Mouse (Mus musculus) C2C12 (cell line): Measurements from ENCODE around the gene Psmd11. TPM values are rescaled to one million over a fixed set of nuclear protein-coding genes. Genes with fewer than 3 reads are reported as not detected.

Source experiments
- H3K27me3 ChIP-seq: one replicate; pipeline ENCODE4 v1.6.1; 2011; ENCODE audit not compliant: control insufficient read depth, insufficient read depth, insufficient read length
- H3K36me3 ChIP-seq: one replicate; pipeline ENCODE4 v1.6.1; 2011; ENCODE audit not compliant: control insufficient read depth, insufficient read depth
- H3K4me3 ChIP-seq: one replicate; pipeline ENCODE4 v1.5.1; 2011; ENCODE audit warnings: mild to moderate bottlenecking, control low read depth; ENCODE audit not compliant: poor library complexity, insufficient read depth, severe bottlenecking
- H3K79me2 ChIP-seq: one replicate; pipeline ENCODE4 v1.6.1; 2011; ENCODE audit not compliant: control insufficient read depth, insufficient read depth
- H3K79me3 ChIP-seq: one replicate; pipeline ENCODE4 v1.6.1; 2011; ENCODE audit warnings: low read depth, control low read depth
- H3ac ChIP-seq: one replicate; pipeline ENCODE3; 2011; ENCODE audit warnings: low read depth; ENCODE audit not compliant: control insufficient read depth, insufficient read length
- CEBPB ChIP-seq: IDR thresholded peaks from one replicate; pipeline ENCODE4 v1.6.1; 2011; ENCODE audit warnings: low read depth, mild to moderate bottlenecking, control low read depth, moderate library complexity
- CTCF ChIP-seq: IDR thresholded peaks from one replicate; pipeline ENCODE4 v1.5.1; 2011; ENCODE audit not compliant: control insufficient read depth, insufficient read depth, insufficient read length
- FOSL1 ChIP-seq: IDR thresholded peaks from one replicate; pipeline ENCODE4 v1.8.0; 2011; ENCODE audit warnings: mild to moderate bottlenecking, low read length; ENCODE audit not compliant: poor library complexity, insufficient read depth, severe bottlenecking
- MAX ChIP-seq: IDR thresholded peaks from one replicate; pipeline ENCODE4 v1.6.1; 2011; ENCODE audit warnings: mild to moderate bottlenecking, control low read depth
- MYOD1 ChIP-seq: IDR thresholded peaks from one replicate; pipeline ENCODE4 v1.6.1; 2011; ENCODE audit warnings: low read depth; ENCODE audit not compliant: control insufficient read depth, insufficient read length
- MYOG ChIP-seq: IDR thresholded peaks from one replicate; pipeline ENCODE4 v1.6.1; 2011; ENCODE audit not compliant: control insufficient read depth, insufficient read length; ENCODE audit errors: extremely low read depth
- USF1 ChIP-seq: IDR thresholded peaks from one replicate; pipeline ENCODE4 v1.6.1; 2011; ENCODE audit warnings: low read depth, mild to moderate bottlenecking, control low read depth, moderate library complexity
- polyA plus RNA-seq: library from polyadenylated mRNA; unstranded; fragments of >200 nt; fragmentation: generic; extraction: Trizol; gene quantifications from one replicate; pipeline ENCODE4 v1.2.1, GENCODE M21; 2012; ENCODE audit warnings: missing spikeins

The Psmd11 gene
- polyA plus RNA-seq, 1 experiment: 82.9 TPM

DNA sequence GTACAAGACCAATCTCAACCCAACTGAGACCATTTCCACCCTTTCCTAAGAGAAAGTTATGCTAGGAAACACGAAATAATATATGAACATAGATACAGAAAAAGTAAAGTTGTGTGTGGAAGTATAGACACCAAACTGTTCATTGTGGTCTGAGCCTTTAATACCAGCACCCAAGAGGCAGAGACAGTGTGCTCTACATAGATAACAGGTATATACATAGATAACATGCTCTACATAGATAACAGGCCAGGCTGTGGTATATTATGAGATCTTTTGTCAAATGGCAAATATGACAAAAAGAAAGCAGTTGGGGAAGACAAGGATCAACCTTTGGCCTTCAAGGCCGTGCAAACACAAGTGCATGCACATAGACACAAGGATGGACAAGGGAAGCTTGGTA, 18.0 kb upstream of the Psmd11 start:
- Histone ChIP-seq H3K79me2 (peaks cover 5% of the 10 kb centered on the region), H3K36me3 (peaks cover 72% of the 10 kb centered on the region), H3K79me3 (no peaks in the 10 kb centered on the region), H3K4me3 (no peak overlapping the region), H3K27me3 (no peaks in the 10 kb centered on the region), H3ac (no peak overlapping the region)
- TF ChIP-seq USF1: no peak
- TF ChIP-seq CTCF: no peak
- no peak for TF ChIP-seq MAX
- TF ChIP-seq CEBPB: no peak
- no peak for TF ChIP-seq FOSL1
- no peak for TF ChIP-seq MYOG
- no peak for TF ChIP-seq MYOD1

DNA sequence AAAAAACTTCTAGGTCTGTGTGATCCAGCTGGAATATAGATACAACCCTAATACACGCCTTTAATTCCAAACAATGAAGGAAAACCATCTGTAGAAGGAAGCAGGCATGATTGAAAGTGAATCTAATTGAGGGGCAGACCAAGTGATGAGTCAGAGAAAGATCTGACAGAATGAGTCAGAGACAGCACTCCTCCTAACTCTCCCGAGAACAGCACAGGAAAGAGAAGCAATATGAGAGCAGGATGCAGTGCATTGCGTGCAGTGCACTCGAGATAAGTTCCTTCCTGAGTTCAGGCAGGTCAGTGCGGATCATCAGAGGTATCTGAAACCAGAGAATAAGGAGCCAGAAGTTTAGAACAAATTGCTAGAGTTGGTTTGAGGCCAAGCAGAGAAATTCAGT, 11.3 kb upstream of the Psmd11 start:
- Histone ChIP-seq H3K79me2 (no peaks in the 10 kb centered on the region), H3K36me3 (peaks cover 20% of the 10 kb centered on the region), H3K79me3 (no peaks in the 10 kb centered on the region), H3K27me3 (no peaks in the 10 kb centered on the region), H3K4me3 (no peak overlapping the region), H3ac (no peak overlapping the region)
- TF ChIP-seq CTCF (no peak), MAX (peak; percentile 57), MYOG (no peak), USF1 (no peak), FOSL1 (peak; percentile 63)

DNA sequence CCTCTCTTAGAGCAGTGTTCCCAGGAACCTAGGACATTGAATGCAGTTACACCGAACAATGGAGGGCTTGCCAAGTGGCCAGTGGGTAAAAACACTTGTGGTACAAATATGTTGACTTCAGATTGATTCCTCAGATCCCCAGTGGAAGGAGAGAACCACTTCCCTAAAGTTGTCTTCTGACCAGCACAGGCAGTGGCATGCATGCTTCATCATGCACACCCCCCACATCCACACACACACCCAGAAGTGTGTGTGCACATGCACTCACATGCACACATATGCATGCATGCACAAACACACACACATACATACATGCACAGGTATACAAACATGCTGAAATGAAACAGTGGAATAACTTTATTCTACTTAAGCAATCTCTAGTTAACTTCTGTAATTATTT, 8.7 kb upstream of the Psmd11 start:
- no peak overlapping the region for H3K4me3 ChIP-seq
- H3K79me3 ChIP-seq: no peaks in the 10 kb centered on the region
- H3K36me3 ChIP-seq: peaks cover 10% of the 10 kb centered on the region
- TF ChIP-seq MYOG (no peak), FOSL1 (no peak), USF1 (no peak)
- H3K79me2 ChIP-seq: no peaks in the 10 kb centered on the region
- no peak overlapping the region for H3ac ChIP-seq
- H3K27me3 ChIP-seq: no peaks in the 10 kb centered on the region

DNA sequence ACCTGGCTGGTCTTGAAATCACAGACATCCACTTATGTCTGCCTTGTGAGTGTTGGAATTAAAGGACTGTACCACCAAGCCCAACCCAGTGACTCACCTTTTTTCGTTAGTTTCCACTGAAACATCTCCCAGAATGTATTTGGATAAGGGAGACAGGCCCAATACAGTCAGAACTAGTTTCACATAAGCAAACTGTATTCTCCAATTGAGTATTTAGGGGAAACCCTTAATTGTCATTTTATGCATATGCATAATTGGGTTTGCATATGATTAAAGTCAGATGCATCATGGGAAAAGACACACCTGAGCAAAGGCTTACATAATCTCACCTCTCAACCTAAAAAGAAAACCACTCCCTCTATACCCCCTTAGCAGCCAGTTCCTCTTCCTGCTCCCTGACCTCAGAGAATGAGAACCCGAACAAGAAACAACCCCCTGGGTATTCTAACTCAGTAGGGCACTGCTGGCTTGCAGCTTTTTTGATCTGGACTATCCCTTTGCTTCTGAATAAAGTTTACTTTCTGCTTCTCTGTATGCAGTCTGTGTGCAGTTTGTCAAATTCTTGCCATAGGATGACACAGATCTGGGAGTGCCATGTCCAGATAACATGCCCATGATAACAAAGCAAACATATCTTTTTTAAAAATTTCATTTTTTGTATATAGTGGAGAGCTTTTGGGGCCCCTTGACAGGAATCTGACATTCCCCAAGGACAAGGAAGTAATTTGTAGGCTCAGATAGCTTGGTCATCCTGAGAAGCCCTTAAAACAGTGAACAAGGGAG, 8.0 kb upstream of the Psmd11 start:
- H3K36me3 ChIP-seq: peaks cover 7% of the 10 kb centered on the region
- no peak overlapping the region for H3ac ChIP-seq
- H3K27me3 ChIP-seq: no peaks in the 10 kb centered on the region
- no peaks in the 10 kb centered on the region for H3K79me3 ChIP-seq
- H3K79me2 ChIP-seq: no peaks in the 10 kb centered on the region
- no peak overlapping the region for H3K4me3 ChIP-seq
- no peak for TF ChIP-seq CEBPB
- TF ChIP-seq FOSL1: no peak
- no peak for TF ChIP-seq USF1
- no peak for TF ChIP-seq CTCF
- no peak for TF ChIP-seq MYOD1
- no peak for TF ChIP-seq MYOG
- TF ChIP-seq MAX: no peak

DNA sequence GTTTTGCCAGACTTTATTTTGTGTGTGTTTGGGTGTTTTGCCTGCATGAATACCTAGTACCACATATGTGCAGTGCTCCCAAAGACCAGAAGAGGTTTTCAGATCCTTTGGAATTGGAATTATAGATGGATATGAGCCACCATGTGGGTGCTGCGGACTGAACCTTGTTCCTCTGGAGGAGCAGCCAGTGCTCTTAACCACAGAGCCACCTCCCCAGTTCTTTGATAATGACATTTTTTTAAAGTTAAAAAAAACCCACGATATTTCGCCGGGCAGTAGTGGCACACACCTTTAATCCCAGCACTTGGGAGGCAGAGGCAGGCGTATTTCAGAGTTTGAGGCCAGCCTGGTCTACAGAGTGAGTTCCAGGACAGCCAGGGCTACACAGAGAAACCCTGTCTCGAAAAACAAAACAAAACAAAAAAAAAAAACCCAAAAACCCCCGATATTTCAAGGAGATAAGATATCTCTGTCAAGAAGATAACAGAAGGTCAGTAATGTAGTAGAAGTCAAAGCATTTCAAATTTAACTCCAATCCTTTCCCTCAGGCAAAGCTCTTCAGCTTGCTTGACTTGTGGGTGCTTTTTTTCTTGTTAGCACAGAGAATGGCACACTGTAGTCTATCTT, 6.9 kb upstream of the Psmd11 start:
- H3K27me3 ChIP-seq: no peaks in the 10 kb centered on the region
- no peak overlapping the region for H3K4me3 ChIP-seq
- H3ac ChIP-seq: no peak overlapping the region
- peaks cover 1% of the 10 kb centered on the region for H3K36me3 ChIP-seq
- H3K79me3 ChIP-seq: no peaks in the 10 kb centered on the region
- no peaks in the 10 kb centered on the region for H3K79me2 ChIP-seq
- TF ChIP-seq FOSL1: no peak
- TF ChIP-seq MYOG: no peak
- TF ChIP-seq CEBPB: no peak
- TF ChIP-seq USF1: no peak
- TF ChIP-seq CTCF: no peak
- TF ChIP-seq MAX: no peak
- no peak for TF ChIP-seq MYOD1

DNA sequence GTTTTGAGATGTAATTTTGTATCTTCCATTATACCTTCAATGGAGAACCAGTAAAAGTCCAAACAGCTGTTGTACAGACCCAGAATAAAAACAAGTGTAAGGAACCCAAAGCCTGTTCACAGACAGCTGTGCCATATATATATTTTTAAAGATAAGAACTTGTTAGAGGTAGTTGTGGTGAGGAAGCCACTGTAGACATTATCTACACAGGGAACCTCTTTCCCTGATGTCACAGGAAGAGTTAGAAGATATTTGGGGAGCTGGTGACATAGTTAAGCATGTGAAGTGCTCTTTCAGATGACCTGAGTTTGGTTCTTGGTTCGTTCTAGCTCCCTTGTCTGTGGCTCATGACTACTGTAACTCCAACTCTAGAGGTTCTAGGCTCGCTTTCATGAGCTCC, 3.7 kb upstream of the Psmd11 start:
- no peaks in the 10 kb centered on the region for H3K36me3 ChIP-seq
- no peak for TF ChIP-seq MAX
- no peak for TF ChIP-seq USF1
- no peak overlapping the region for H3K4me3 ChIP-seq
- no peak overlapping the region for H3ac ChIP-seq
- H3K79me3 ChIP-seq: peaks cover 12% of the 10 kb centered on the region
- H3K27me3 ChIP-seq: no peaks in the 10 kb centered on the region
- H3K79me2 ChIP-seq: peaks cover 13% of the 10 kb centered on the region
